ENCODE assay signal across 8 mouse cellular contexts in the genomic region with DNA sequence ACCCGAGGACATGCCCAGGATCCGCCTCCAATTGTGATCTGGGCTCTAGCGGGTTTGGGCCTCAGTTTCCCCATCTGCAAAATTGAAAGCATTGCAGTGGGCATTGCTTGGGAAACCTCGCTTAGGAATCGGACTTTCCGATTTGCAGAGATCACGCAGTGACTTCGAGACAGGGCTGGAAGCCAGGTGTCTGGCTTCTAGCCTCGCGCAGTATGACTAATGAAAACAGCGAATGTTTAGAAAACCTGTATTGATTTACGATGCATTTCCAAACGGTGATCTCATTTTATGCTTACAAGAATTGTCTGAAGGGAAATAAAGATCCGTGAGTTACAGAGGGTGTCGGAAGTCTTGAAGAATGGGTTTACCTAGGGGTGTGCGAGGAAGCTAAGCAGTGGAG. TPM values are rescaled to one million over a fixed set of nuclear protein-coding genes. Genes with fewer than 3 reads are reported as not detected.
DNase-seq lines count a peak whose midpoint lies in the region; ATAC-seq and TF ChIP-seq lines count a peak whose summit lies in the region.

No protein-coding gene starts in this region.

- peak overlapping the region; percentile 89 for H3K9ac ChIP-seq in forebrain, embryonic 15.5 days (replicated peaks)

- no peaks in the 10 kb centered on the region for H3K9me3 ChIP-seq in forebrain, embryonic 15.5 days

- H3K27ac ChIP-seq in left cerebral cortex, adult 2 months = peak overlapping the region; percentile 89
- peak overlapping the region; percentile 92 for H3K27ac ChIP-seq in forebrain, embryonic 15.5 days (replicated peaks)
- H3K27ac ChIP-seq in macrophage = peak overlapping the region; percentile 65

- H3K27me3 ChIP-seq in forebrain, embryonic 15.5 days = no peaks in the 10 kb centered on the region

- H3K36me3 ChIP-seq in forebrain, embryonic 15.5 days = peaks cover 31% of the 10 kb centered on the region
- H3K36me3 ChIP-seq in macrophage (ENCODE audit: inconsistent target) = peaks cover 31% of the 10 kb centered on the region

- H3K4me3 ChIP-seq in left cerebral cortex, adult 2 months = peak overlapping the region; percentile 93
- peak overlapping the region; percentile 73 for H3K4me3 ChIP-seq in forebrain, embryonic 15.5 days
- H3K4me3 ChIP-seq in macrophage (ENCODE audit: inconsistent target) = peak overlapping the region; percentile 92

- intact Hi-C loops in left cerebral cortex, adult 2 months (cut with DNase I) = loop anchor here (1.0 kb wide), 2 partner anchors 14 to 26 kb away; a partner anchor contains a TSS
- intact Hi-C loops in left cerebral cortex, postnatal 4 days (cut with DNase I) = no loop called here

- no peak for ATAC-seq in forebrain, embryonic 15.5 days (replicated peaks)
- ATAC-seq in inflammation-experienced regulatory T-cells, adult 6 months = no peak

- H3K4me2 ChIP-seq in forebrain, embryonic 15.5 days (replicated peaks) = peak overlapping the region; percentile 80

- H3K79me2 ChIP-seq in macrophage (ENCODE audit: inconsistent target) = peaks cover 37% of the 10 kb centered on the region

- peaks cover 19% of the 10 kb centered on the region for H3K4me1 ChIP-seq in forebrain, embryonic 15.5 days

- WGBS in forebrain, embryonic 15.5 days = 2% methylated on average over 16 of the region's 16 CpGs
- 1% methylated on average over 16 of the region's 16 CpGs for WGBS in macrophage (ENCODE audit: missing documents)

- peak in 1 of 2 experiments; percentile 20 for DNase-seq in left cerebral cortex, adult 2 months (ENCODE audit: extremely low spot score in 1 of 2, low spot score in 2 of 2)
- DNase-seq in left cerebral cortex, postnatal 4 days = no peak
- peak; percentile 29 for DNase-seq in adrenal gland, postnatal 25 days
- no peak for DNase-seq in left cerebral cortex, adult 8-10 months (ENCODE audit: low spot score in 2 of 2)
- DNase-seq in retina, embryonic 14.5 days (ENCODE audit: low spot score) = no peak

- TF ChIP-seq CTCF in left cerebral cortex, adult 2 months (IDR thresholded peaks at IDR 0.05) = no peak

RNA-seq across cellular contexts. Expression of a gene that starts 0.7 kb away (rescaled TPM):
- 100 to 1,000 TPM; 195 to 208 TPM for total RNA-seq in left cerebral cortex, adult 2 months (2021)
- 100 to 1,000 TPM; 195 to 222 TPM for total RNA-seq in left cerebral cortex, postnatal 4 days (2021)
- 196 and 223 TPM in 2 replicates for total RNA-seq in adrenal gland, postnatal 25 days (2021)
- 42.2 and 52.4 TPM in 2 replicates for polyA plus RNA-seq in forebrain, embryonic 15.5 days (2015; fragmentation: Nextera tagmentation; extraction: Ambion mirVana)
- total RNA-seq in macrophage (2018; cell fraction: chromatin; rRNA removed) = 10 to 100 TPM in 25 of 26 experiments, 1 to 10 TPM in 1; 7.1 to 71.2 (median 36.1) TPM
- total RNA-seq in macrophage (2018; cell fraction: cytosol; rRNA removed) = 10 to 100 TPM; 33.0 to 52.9 (median 43.5) TPM
- total RNA-seq in macrophage (2018; cell fraction: nucleus; rRNA removed) = 10 to 100 TPM; 13.8 to 66.9 (median 23.9) TPM
- polyA plus RNA-seq in macrophage (2018) = 43.4 to 93.2 TPM (median 51.6 TPM) in 3 replicates
- 10 to 100 TPM in 2 of 3 experiments, 1 to 10 TPM in 1; 6.2 to 26.0 (median 20.2) TPM for polyA plus RNA-seq in inflammation-experienced regulatory T-cells, adult 6 months (2017; shearing (Covaris generic))
- total RNA-seq in left cerebral cortex, adult 8-10 months (2022) = 100 to 1,000 TPM; 196 to 220 (median 207) TPM

RNA-seq across cellular contexts. Expression of a gene that starts 13.9 kb away (rescaled TPM):
- 10 to 100 TPM; 49.5 to 50.2 TPM for total RNA-seq in left cerebral cortex, adult 2 months (2021)
- 10 to 100 TPM; 36.6 to 39.2 TPM for total RNA-seq in left cerebral cortex, postnatal 4 days (2021)
- total RNA-seq in adrenal gland, postnatal 25 days (2021) = 143 and 161 TPM in 2 replicates
- polyA plus RNA-seq in forebrain, embryonic 15.5 days (2015; fragmentation: Nextera tagmentation; extraction: Ambion mirVana) = 39.9 and 40.2 TPM in 2 replicates
- 10 to 100 TPM in 8 of 26 experiments, 1 to 10 TPM in 17, not detected in 1; 1.3 to 27.8 (median 6.8) TPM for total RNA-seq in macrophage (2018; cell fraction: chromatin; rRNA removed)
- total RNA-seq in macrophage (2018; cell fraction: cytosol; rRNA removed) = 10 to 100 TPM; 22.0 to 60.5 (median 35.6) TPM
- total RNA-seq in macrophage (2018; cell fraction: nucleus; rRNA removed) = 10 to 100 TPM in 25 of 26 experiments, 1 to 10 TPM in 1; 5.5 to 63.8 (median 25.4) TPM
- polyA plus RNA-seq in macrophage (2018) = 30.6 to 77.7 TPM (median 50.2 TPM) in 3 replicates
- polyA plus RNA-seq in inflammation-experienced regulatory T-cells, adult 6 months (2017; shearing (Covaris generic)) = 10 to 100 TPM; 55.3 to 75.6 (median 64.7) TPM
- total RNA-seq in left cerebral cortex, adult 8-10 months (2022) = 10 to 100 TPM; 45.0 to 48.1 (median 45.5) TPM

RNA-seq across cellular contexts. Expression of a gene that starts 24.7 kb away (rescaled TPM):
- total RNA-seq in left cerebral cortex, adult 2 months (2021) = not detected
- under 1 TPM in 1 of 2 experiments, not detected in 1; 0.32 TPM for total RNA-seq in left cerebral cortex, postnatal 4 days (2021)
- total RNA-seq in adrenal gland, postnatal 25 days (2021) = not detected in 2 replicates
- 0.22 and 0.33 TPM in 2 replicates for polyA plus RNA-seq in forebrain, embryonic 15.5 days (2015; fragmentation: Nextera tagmentation; extraction: Ambion mirVana)
- total RNA-seq in macrophage (2018; cell fraction: chromatin; rRNA removed) = not detected
- not detected for total RNA-seq in macrophage (2018; cell fraction: cytosol; rRNA removed)
- not detected for total RNA-seq in macrophage (2018; cell fraction: nucleus; rRNA removed)
- polyA plus RNA-seq in macrophage (2018) = not detected in 3 replicates
- polyA plus RNA-seq in inflammation-experienced regulatory T-cells, adult 6 months (2017; shearing (Covaris generic)) = not detected
- total RNA-seq in left cerebral cortex, adult 8-10 months (2022) = 1 to 10 TPM in 1 of 4 experiments, under 1 TPM in 1, not detected in 2; 0.19 to 1.5 TPM

RNA-seq across cellular contexts. Expression of a gene that starts 26.0 kb away (rescaled TPM):
- total RNA-seq in left cerebral cortex, adult 2 months (2021) = 100 to 1,000 TPM; 268 TPM
- 100 to 1,000 TPM; 214 to 236 TPM for total RNA-seq in left cerebral cortex, postnatal 4 days (2021)
- total RNA-seq in adrenal gland, postnatal 25 days (2021) = 30.5 and 32.8 TPM in 2 replicates
- 166 and 173 TPM in 2 replicates for polyA plus RNA-seq in forebrain, embryonic 15.5 days (2015; fragmentation: Nextera tagmentation; extraction: Ambion mirVana)
- 10 to 100 TPM in 10 of 26 experiments, 1 to 10 TPM in 16; 5.0 to 17.4 (median 7.9) TPM for total RNA-seq in macrophage (2018; cell fraction: chromatin; rRNA removed)
- total RNA-seq in macrophage (2018; cell fraction: cytosol; rRNA removed) = 10 to 100 TPM in 1 of 26 experiments, 1 to 10 TPM in 25; 2.0 to 11.2 (median 6.0) TPM
- 10 to 100 TPM in 15 of 26 experiments, 1 to 10 TPM in 11; 4.9 to 32.2 (median 12.9) TPM for total RNA-seq in macrophage (2018; cell fraction: nucleus; rRNA removed)
- 6.0 to 22.3 TPM (median 10.1 TPM) in 3 replicates for polyA plus RNA-seq in macrophage (2018)
- 1 to 10 TPM in 1 of 3 experiments, under 1 TPM in 1, not detected in 1; 0.86 to 1.0 TPM for polyA plus RNA-seq in inflammation-experienced regulatory T-cells, adult 6 months (2017; shearing (Covaris generic))
- 100 to 1,000 TPM; 218 to 239 (median 228) TPM for total RNA-seq in left cerebral cortex, adult 8-10 months (2022)

RNA-seq across cellular contexts. Expression of a gene that starts 41.3 kb away (rescaled TPM):
- under 1 TPM; 0.14 to 0.30 TPM for total RNA-seq in left cerebral cortex, adult 2 months (2021)
- total RNA-seq in left cerebral cortex, postnatal 4 days (2021) = under 1 TPM; 0.28 to 0.38 TPM
- total RNA-seq in adrenal gland, postnatal 25 days (2021) = 0.12 and 0.48 TPM in 2 replicates
- polyA plus RNA-seq in forebrain, embryonic 15.5 days (2015; fragmentation: Nextera tagmentation; extraction: Ambion mirVana) = 0.06 and 0.20 TPM in 2 replicates
- total RNA-seq in macrophage (2018; cell fraction: chromatin; rRNA removed) = not detected
- under 1 TPM in 1 of 26 experiments, not detected in 25; 0.09 TPM for total RNA-seq in macrophage (2018; cell fraction: cytosol; rRNA removed)
- not detected for total RNA-seq in macrophage (2018; cell fraction: nucleus; rRNA removed)
- polyA plus RNA-seq in macrophage (2018) = not detected in 3 replicates
- polyA plus RNA-seq in inflammation-experienced regulatory T-cells, adult 6 months (2017; shearing (Covaris generic)) = under 1 TPM in 1 of 3 experiments, not detected in 2; 0.22 TPM
- under 1 TPM in 2 of 4 experiments, not detected in 2; 0.17 to 0.19 TPM for total RNA-seq in left cerebral cortex, adult 8-10 months (2022)
